Mouse (Mus musculus): ENCODE data around the gene Vwa5b2. TPM values are rescaled to one million over a fixed set of nuclear protein-coding genes. Genes with fewer than 3 reads are reported as not detected.

Vwa5b2 gene
- polyA plus RNA-seq, 2 experiments = 0.22 to 2.5 TPM

- no peak for TF ChIP-seq POLR2A (IDR thresholded peaks at IDR 0.05; ENCODE audit: borderline replicate concordance, extremely low read depth, insufficient read depth, insufficient read length)
- no peak for ATAC-seq (ENCODE audit: low FRiP score, low read depth)
- H3K27ac ChIP-seq (replicated peaks; ENCODE audit: low read depth, low read length) = no peak overlapping the region
- DNase-seq (ENCODE audit: low spot score) = no peak
- WGBS = under 1% methylated on average over 30 of the region's 32 CpGs
- peaks cover 23% of the 10 kb centered on the region for H3K4me1 ChIP-seq (ENCODE audit: control insufficient read depth, insufficient read depth, low read length)
- no peaks in the 10 kb centered on the region for H3K36me3 ChIP-seq (ENCODE audit: control insufficient read depth, insufficient read depth, low read length)
- no peaks in the 10 kb centered on the region for H3K9me3 ChIP-seq (ENCODE audit: control insufficient read depth, low read length)
- H3K9ac ChIP-seq (ENCODE audit: low read depth, low read length, severe bottlenecking) = peak overlapping the region; percentile 64
- peaks cover 23% of the 10 kb centered on the region for H3K27me3 ChIP-seq (ENCODE audit: control insufficient read depth, insufficient read depth, low read length)
- peak overlapping the region; percentile 98 for H3K4me2 ChIP-seq (replicated peaks; ENCODE audit: low read depth, low read length, severe bottlenecking)
- peak overlapping the region; percentile 69 for H3K4me3 ChIP-seq (replicated peaks; ENCODE audit: low read length)
Observed at GRCm38 (mm10) chr16:20620751-20621190, 31.5 kb downstream of the Vwa5b2 start.

GRCm38 (mm10) chr16:20621191-20621990, 32.1 kb downstream of the Vwa5b2 start, which contains the start of gene Camk2n2:
Gene Camk2n2, minus strand, starts transcription at chr16:20621287.
- peaks cover 23% of the 10 kb centered on the region for H3K4me1 ChIP-seq (ENCODE audit: control insufficient read depth, insufficient read depth, low read length)
- ATAC-seq (ENCODE audit: low FRiP score, low read depth) (peak; percentile 43), DNase-seq (ENCODE audit: low spot score) (peak; percentile 18)
- TF ChIP-seq POLR2A (IDR thresholded peaks at IDR 0.05; ENCODE audit: borderline replicate concordance, extremely low read depth, insufficient read depth, insufficient read length) = no peak
- peak within 1 kb of the TSS; percentile 64 for H3K9ac ChIP-seq (ENCODE audit: low read depth, low read length, severe bottlenecking)
- H3K36me3 ChIP-seq (ENCODE audit: control insufficient read depth, insufficient read depth, low read length) = no peaks in the 10 kb centered on the region
- no peak within 1 kb of the TSS for H3K27ac ChIP-seq (replicated peaks; ENCODE audit: low read depth, low read length)
- WGBS = 2% methylated on average over 50 of the region's 92 CpGs
- H3K4me3 ChIP-seq (replicated peaks; ENCODE audit: low read length) = peak within 1 kb of the TSS; percentile 69
- peak within 1 kb of the TSS; percentile 98 for H3K4me2 ChIP-seq (replicated peaks; ENCODE audit: low read depth, low read length, severe bottlenecking)
- no peaks in the 10 kb centered on the region for H3K9me3 ChIP-seq (ENCODE audit: control insufficient read depth, low read length)
- H3K27me3 ChIP-seq (ENCODE audit: control insufficient read depth, insufficient read depth, low read length) = peaks cover 23% of the 10 kb centered on the region

- H3K27me3 ChIP-seq (ENCODE audit: control insufficient read depth, insufficient read depth, low read length) = peaks cover 23% of the 10 kb centered on the region
- TF ChIP-seq POLR2A (IDR thresholded peaks at IDR 0.05; ENCODE audit: borderline replicate concordance, extremely low read depth, insufficient read depth, insufficient read length) = no peak
- H3K4me2 ChIP-seq (replicated peaks; ENCODE audit: low read depth, low read length, severe bottlenecking) = peak overlapping the region; percentile 98
- ATAC-seq (ENCODE audit: low FRiP score, low read depth) = peak; percentile 48
- H3K4me1 ChIP-seq (ENCODE audit: control insufficient read depth, insufficient read depth, low read length) = peaks cover 23% of the 10 kb centered on the region
- H3K9ac ChIP-seq (ENCODE audit: low read depth, low read length, severe bottlenecking) = peak overlapping the region; percentile 64
- WGBS = under 1% methylated on average over 35 of the region's 37 CpGs
- H3K4me3 ChIP-seq (replicated peaks; ENCODE audit: low read length) = peak overlapping the region; percentile 69
- no peaks in the 10 kb centered on the region for H3K9me3 ChIP-seq (ENCODE audit: control insufficient read depth, low read length)
- no peaks in the 10 kb centered on the region for H3K36me3 ChIP-seq (ENCODE audit: control insufficient read depth, insufficient read depth, low read length)
- no peak overlapping the region for H3K27ac ChIP-seq (replicated peaks; ENCODE audit: low read depth, low read length)
- DNase-seq (ENCODE audit: low spot score) = peak; percentile 57
Observed at GRCm38 (mm10) chr16:20621991-20622685, 32.9 kb downstream of the Vwa5b2 start.

GRCm38 (mm10) chr16:20623211-20623610, 33.9 kb downstream of the Vwa5b2 start:
- no peak overlapping the region for H3K27ac ChIP-seq (replicated peaks; ENCODE audit: low read depth, low read length)
- no peak for TF ChIP-seq POLR2A (IDR thresholded peaks at IDR 0.05; ENCODE audit: borderline replicate concordance, extremely low read depth, insufficient read depth, insufficient read length)
- H3K9ac ChIP-seq (ENCODE audit: low read depth, low read length, severe bottlenecking) = no peak overlapping the region
- peaks cover 23% of the 10 kb centered on the region for H3K4me1 ChIP-seq (ENCODE audit: control insufficient read depth, insufficient read depth, low read length)
- 71% methylated on average over 2 of the region's 2 CpGs for WGBS
- H3K27me3 ChIP-seq (ENCODE audit: control insufficient read depth, insufficient read depth, low read length) = peaks cover 23% of the 10 kb centered on the region
- ATAC-seq (ENCODE audit: low FRiP score, low read depth) (no peak), DNase-seq (ENCODE audit: low spot score) (no peak)
- no peak overlapping the region for H3K4me3 ChIP-seq (replicated peaks; ENCODE audit: low read length)
- H3K36me3 ChIP-seq (ENCODE audit: control insufficient read depth, insufficient read depth, low read length) = no peaks in the 10 kb centered on the region
- H3K9me3 ChIP-seq (ENCODE audit: control insufficient read depth, low read length) = no peaks in the 10 kb centered on the region
- no peak overlapping the region for H3K4me2 ChIP-seq (replicated peaks; ENCODE audit: low read depth, low read length, severe bottlenecking)

- Histone ChIP-seq H3K4me2 (replicated peaks; ENCODE audit: low read depth, low read length, severe bottlenecking) (peak overlapping the region; percentile 87; the same call in 1 of the 2 replicates), H3K4me3 (replicated peaks; ENCODE audit: low read length) (no peak overlapping the region), H3K9me3 (ENCODE audit: control insufficient read depth, low read length) (no peaks in the 10 kb centered on the region), H3K27me3 (ENCODE audit: control insufficient read depth, insufficient read depth, low read length) (0 out of 2 replicates have a peak, but pooled peaks cover 4% of the 10 kb centered on the region), H3K4me1 (ENCODE audit: control insufficient read depth, insufficient read depth, low read length) (no peaks in the 10 kb centered on the region), H3K27ac (replicated peaks; ENCODE audit: low read depth, low read length) (no peak overlapping the region), H3K36me3 (ENCODE audit: control insufficient read depth, insufficient read depth, low read length) (no peaks in the 10 kb centered on the region), H3K9ac (ENCODE audit: low read depth, low read length, severe bottlenecking) (no peak overlapping the region)
- 33% methylated on average over 11 of the region's 11 CpGs for WGBS
- ATAC-seq (ENCODE audit: low FRiP score, low read depth) (no peak), DNase-seq (ENCODE audit: low spot score) (no peak)
- TF ChIP-seq POLR2A (IDR thresholded peaks at IDR 0.05; ENCODE audit: borderline replicate concordance, extremely low read depth, insufficient read depth, insufficient read length) = no peak
Observed at GRCm38 (mm10) chr16:20628871-20629391, 39.7 kb downstream of the Vwa5b2 start.

All from limb, embryonic 14.5 days (tissue).